Mouse (Mus musculus) frontal cortex, postnatal 25 days (tissue): ENCODE data around the gene Dock1.

Source experiments
- DNase-seq, 2 experiments: peaks; one replicate each; pipeline ENCODE4 v3.0.0; 2022; ENCODE audit warnings: low spot score in 2 of 2

The Dock1 gene

DNA sequence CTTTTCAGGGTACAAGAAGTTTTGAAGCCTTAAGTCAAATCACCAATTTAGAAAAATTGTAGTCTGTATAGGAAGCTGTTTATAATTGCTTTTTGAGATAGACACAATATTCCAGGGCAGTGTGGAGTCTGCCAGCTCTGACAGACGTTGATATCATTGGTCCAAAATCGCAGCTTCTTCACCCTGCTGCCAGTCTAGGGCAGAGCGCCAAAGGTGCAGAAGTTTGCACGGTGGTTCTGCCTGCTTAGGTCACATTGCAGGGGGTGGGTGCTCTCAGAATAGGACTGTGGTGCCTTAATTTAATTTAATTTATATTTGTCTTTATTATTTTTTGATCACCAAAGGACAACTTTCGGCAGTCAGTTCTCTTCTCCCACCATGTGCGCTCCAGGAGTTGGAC lies 288.6 kb downstream of the Dock1 start:
- no peak for DNase-seq

GRCm38 (mm10) chr7:134960871-134961270 lies 290.4 kb downstream of the Dock1 start:
- no peak for DNase-seq

- no peak for DNase-seq
These were observed 291.2 kb downstream of the Dock1 start for GRCm38 (mm10) chr7:134961608-134962007.

GRCm38 (mm10) chr7:134990244-134990643 lies 319.8 kb downstream of the Dock1 start:
- DNase-seq = no peak

DNA sequence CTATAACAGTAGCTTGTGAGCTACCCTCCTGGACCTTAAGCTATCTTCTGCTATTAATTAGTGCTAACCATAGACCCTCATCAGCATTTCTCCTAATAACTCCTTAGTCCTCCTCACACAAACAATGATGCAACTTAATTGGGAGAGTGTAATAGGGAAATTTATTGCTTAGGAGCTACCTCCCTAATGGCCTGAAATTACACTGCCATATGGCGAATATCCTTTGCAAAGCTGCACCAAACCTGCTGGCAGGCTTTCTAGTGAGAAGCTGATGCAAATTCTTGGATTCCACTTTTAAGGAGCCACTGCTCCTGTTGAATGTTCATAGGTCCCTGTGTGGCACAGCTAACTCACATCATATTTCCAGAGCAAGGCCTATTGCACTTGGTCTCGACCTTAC lies 320.5 kb downstream of the Dock1 start:
- DNase-seq = no peak

- DNase-seq = no peak
These were observed 324.5 kb downstream of the Dock1 start for GRCm38 (mm10) chr7:134994983-134995382.

GRCm38 (mm10) chr7:135002216-135002615 lies 331.8 kb downstream of the Dock1 start:
- DNase-seq = no peak

DNA sequence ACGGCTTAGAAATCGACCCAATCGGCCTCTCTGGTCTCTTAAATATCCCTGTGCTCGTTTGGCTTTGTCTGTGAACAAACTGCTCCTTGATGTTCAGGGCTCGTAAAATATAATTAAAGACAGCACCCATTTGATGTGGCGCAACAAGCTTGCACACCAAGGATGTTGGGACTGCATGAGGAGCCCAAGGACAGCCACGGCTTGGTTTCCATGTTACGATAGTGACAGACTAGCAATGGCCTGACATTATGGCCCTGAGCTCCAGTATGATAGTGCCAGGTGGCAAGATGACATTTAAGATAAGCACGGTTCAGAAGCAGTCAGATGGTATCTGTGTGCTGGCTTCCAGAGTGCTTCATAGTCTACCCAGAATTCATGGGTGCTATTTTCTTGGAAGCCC lies 332.4 kb downstream of the Dock1 start:
- DNase-seq = no peak

- no peak for DNase-seq
These were observed 335.6 kb downstream of the Dock1 start for GRCm38 (mm10) chr7:135005964-135006560.

- no peak for DNase-seq
These were observed 337.6 kb downstream of the Dock1 start for GRCm38 (mm10) chr7:135008021-135008420.

GRCm38 (mm10) chr7:135010997-135011396 lies 340.5 kb downstream of the Dock1 start:
- no peak for DNase-seq

- DNase-seq = no peak
These were observed 347.1 kb downstream of the Dock1 start for GRCm38 (mm10) chr7:135017531-135017930.

- DNase-seq = no peak
These were observed 350.3 kb downstream of the Dock1 start for GRCm38 (mm10) chr7:135020762-135021161.

- DNase-seq = no peak
These were observed 351.2 kb downstream of the Dock1 start for GRCm38 (mm10) chr7:135021544-135022100.

GRCm38 (mm10) chr7:135024531-135024930 lies 354.1 kb downstream of the Dock1 start:
- no peak for DNase-seq

DNA sequence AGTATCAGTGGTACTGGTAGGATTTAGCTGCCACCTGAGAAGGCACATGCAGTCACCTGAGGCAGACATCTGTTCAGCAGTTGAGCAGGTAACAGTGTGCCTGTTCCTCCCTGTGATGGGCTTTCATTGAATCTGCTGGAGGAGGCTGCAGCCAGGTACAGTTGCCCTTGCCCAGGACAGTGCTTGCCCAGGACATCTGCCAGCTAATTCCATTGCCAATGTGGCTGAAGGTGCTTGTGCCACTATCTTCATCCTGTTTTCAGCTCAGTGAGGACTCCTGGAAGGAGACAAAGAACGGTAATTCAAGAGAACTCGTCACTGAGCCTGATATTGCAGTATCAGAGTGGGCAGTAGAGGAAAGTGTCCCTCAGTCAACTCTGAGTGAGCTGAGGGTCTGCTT lies 358.3 kb downstream of the Dock1 start:
- DNase-seq = no peak

DNA sequence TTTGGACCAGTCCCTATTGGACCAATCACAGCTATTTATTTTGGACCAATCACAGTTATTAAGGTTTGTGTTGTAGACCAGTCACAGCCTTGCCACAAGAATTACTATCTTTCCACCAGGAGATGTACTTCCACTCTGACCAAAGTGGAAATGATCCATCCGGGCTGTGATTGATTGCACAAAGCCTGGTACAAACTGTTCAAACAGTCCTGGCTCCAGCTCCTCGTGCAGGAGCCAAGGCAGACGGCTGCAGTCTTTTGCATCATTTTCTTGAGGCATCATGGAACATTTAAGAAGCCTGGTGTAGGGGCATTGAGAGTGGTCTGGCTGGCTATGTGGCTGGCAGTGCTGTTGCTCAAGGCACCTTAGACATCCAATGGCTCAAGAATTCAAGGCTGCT lies 358.7 kb downstream of the Dock1 start:
- no peak for DNase-seq

- DNase-seq = no peak
These were observed 361.0 kb downstream of the Dock1 start for GRCm38 (mm10) chr7:135031466-135031865.

- no peak for DNase-seq
These were observed 364.4 kb downstream of the Dock1 start for GRCm38 (mm10) chr7:135034811-135035210.

DNA sequence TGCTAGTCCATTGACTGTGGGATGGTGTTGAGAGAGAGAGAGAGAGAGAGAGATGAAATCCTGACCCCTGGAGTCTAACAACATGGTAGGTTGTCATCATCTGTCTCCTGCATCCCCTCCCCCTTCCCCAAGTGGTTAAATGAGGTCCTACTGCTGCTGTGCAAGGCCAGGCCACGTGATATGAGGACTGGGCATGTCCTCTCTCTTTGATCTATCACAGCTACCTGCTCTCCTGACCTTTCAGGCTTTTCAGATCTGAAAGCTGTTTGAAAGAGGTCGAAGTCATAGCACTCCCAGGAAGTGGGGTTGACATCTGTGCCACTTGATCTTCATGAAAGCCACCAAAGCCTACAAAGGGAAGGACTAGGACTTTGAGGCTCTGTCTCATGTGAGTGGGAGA lies 365.2 kb downstream of the Dock1 start:
- no peak for DNase-seq

- DNase-seq = no peak
These were observed 368.5 kb downstream of the Dock1 start for GRCm38 (mm10) chr7:135038930-135039329.

- no peak for DNase-seq
These were observed 373.7 kb downstream of the Dock1 start for GRCm38 (mm10) chr7:135043931-135044765.

- DNase-seq = no peak
These were observed 379.0 kb downstream of the Dock1 start for GRCm38 (mm10) chr7:135049416-135049815.
